8 mouse cellular contexts compared by ENCODE assay signal in the genomic region with DNA sequence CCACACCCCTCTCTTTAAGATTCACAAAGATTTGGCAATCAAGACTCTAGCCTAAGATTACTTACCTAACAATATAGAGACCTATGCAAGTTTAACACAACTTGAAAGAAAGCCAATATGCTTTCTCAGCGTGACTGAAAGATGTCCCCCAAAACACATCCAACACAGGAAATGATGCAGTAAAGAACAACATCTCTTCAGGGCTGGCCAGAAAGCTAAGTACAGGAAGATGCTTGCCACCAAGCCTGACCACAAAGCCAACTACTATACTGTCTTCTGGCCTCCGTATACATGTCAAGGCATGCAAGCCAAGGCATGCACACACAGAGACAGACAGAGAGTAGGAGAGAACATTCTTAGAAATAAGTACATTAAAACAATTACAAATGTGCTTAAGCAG. TPM values are rescaled to one million over a fixed set of nuclear protein-coding genes. Genes with fewer than 3 reads are reported as not detected.
DNase-seq lines count a peak whose midpoint lies in the region; ATAC-seq and TF ChIP-seq lines count a peak whose summit lies in the region.

No protein-coding gene starts in this region.

- peak overlapping the region; percentile 95 for H3K9ac ChIP-seq in heart, embryonic 14.5 days (ENCODE audit: low read length)
- peak overlapping the region; percentile 93 for H3K9ac ChIP-seq in CH12.LX (ENCODE audit: insufficient read depth, low read depth)
- H3K9ac ChIP-seq in midbrain, embryonic 11.5 days (ENCODE audit: low read length), result no peak overlapping the region

- dilution Hi-C loops in CH12.LX (cut with MboI; ENCODE audit: extremely low pct_ligation_motif_present, extremely low pct_unique_long_range_greater_than_20kb, low sequenced_read_pairs), result no loop called here

- peak overlapping the region in 1 of 2 experiments; percentile 51; a peak in 1 of 4 replicates for H3K27ac ChIP-seq in heart, embryonic 14.5 days (replicated peaks in 1 of 2; ENCODE audit: control insufficient read depth in 1 of 2, insufficient read depth in 1 of 2, low read depth in 2 of 2, low read length in 2 of 2)
- peak overlapping the region; percentile 32; the same call in 1 of the 2 replicates for H3K27ac ChIP-seq in CH12.LX (ENCODE audit: insufficient read depth, low read depth)
- H3K27ac ChIP-seq in midbrain, embryonic 11.5 days (ENCODE audit: low read depth, low read length), result no peak overlapping the region

- H3K79me2 ChIP-seq in CH12.LX (replicated peaks; ENCODE audit: control insufficient read depth, extremely low read depth, insufficient read depth, poor library complexity, severe bottlenecking), result peaks cover 63% of the 10 kb centered on the region

- TF ChIP-seq EP300 in CH12.LX (IDR thresholded peaks at IDR 0.05; ENCODE audit: low read length), result no peak

- H3K4me3 ChIP-seq in heart, embryonic 14.5 days (ENCODE audit: control insufficient read depth in 1 of 2, insufficient read depth in 1 of 2, low read depth in 1 of 2, low read length in 2 of 2), result peak overlapping the region; percentile 45 to 95; a peak in 3 of 4 replicates
- peak overlapping the region; percentile 89 to 96 (median 92) for H3K4me3 ChIP-seq in CH12.LX (replicated peaks in 1 of 3; ENCODE audit: low read depth in 2 of 3, low read length in 2 of 3, poor library complexity in 1 of 3)
- H3K4me3 ChIP-seq in midbrain, embryonic 11.5 days (ENCODE audit: low read depth, low read length), result no peak overlapping the region

- in situ Hi-C loops in CH12.LX (cut with MboI; ENCODE audit: low pct_ligation_motif_present, low pct_unique_long_range_greater_than_20kb, low sequenced_read_pairs), result no loop called here

- no peak for TF ChIP-seq RAD21 in CH12.LX (IDR thresholded peaks at IDR 0.05; ENCODE audit: low read depth, low read length)

- TF ChIP-seq CTCF in CH12.LX (conservative IDR thresholded peaks at IDR 0.05 in 1 of 2, IDR thresholded peaks at IDR 0.05 in 1 of 2; ENCODE audit: low read depth in 2 of 2, low read length in 2 of 2), result no peak

- intact Hi-C loops in gastrocnemius, postnatal 14 days (cut with DNase I; ENCODE audit: low total_unique reads), result no loop called here
- intact Hi-C loops in left cerebral cortex, postnatal 10 days (cut with DNase I), result no loop called here

- peaks cover 5 to 22% of the 10 kb centered on the region in 2 experiments for H3K4me1 ChIP-seq in heart, embryonic 14.5 days (ENCODE audit: control insufficient read depth in 2 of 2, insufficient read depth in 2 of 2, low read length in 2 of 2)
- peaks cover 9 to 44% of the 10 kb centered on the region in 2 experiments; a peak in 3 of 4 replicates for H3K4me1 ChIP-seq in CH12.LX (ENCODE audit: control insufficient read depth in 1 of 2, insufficient read depth in 2 of 2)
- H3K4me1 ChIP-seq in midbrain, embryonic 11.5 days (ENCODE audit: control insufficient read depth, insufficient read depth, low read length), result peaks cover 15% of the 10 kb centered on the region

- WGBS in heart, embryonic 14.5 days, result 54% methylated on average over 2 of the region's 2 CpGs
- 92% methylated on average over 2 of the region's 2 CpGs for WGBS in midbrain, embryonic 11.5 days

- H3K4me2 ChIP-seq in heart, embryonic 14.5 days (ENCODE audit: low read length), result peak overlapping the region; percentile 76
- peak overlapping the region; percentile 91 for H3K4me2 ChIP-seq in CH12.LX (ENCODE audit: insufficient read depth, low read depth, poor library complexity, severe bottlenecking)
- H3K4me2 ChIP-seq in midbrain, embryonic 11.5 days, result peak overlapping the region; percentile 88

- H3K36me3 ChIP-seq in heart, embryonic 14.5 days (ENCODE audit: control insufficient read depth, insufficient read depth, low read length), result no peaks in the 10 kb centered on the region
- H3K36me3 ChIP-seq in CH12.LX (replicated peaks in 1 of 2; ENCODE audit: control insufficient read depth in 1 of 2, insufficient read depth in 1 of 2, low read length in 1 of 2), result peaks cover 0 to 40% of the 10 kb centered on the region in 2 experiments
- no peaks in the 10 kb centered on the region for H3K36me3 ChIP-seq in midbrain, embryonic 11.5 days (ENCODE audit: control insufficient read depth, insufficient read depth, low read length)

- H3K27me3 ChIP-seq in heart, embryonic 14.5 days (ENCODE audit: control insufficient read depth, insufficient read depth, low read length), result no peaks in the 10 kb centered on the region
- H3K27me3 ChIP-seq in CH12.LX (replicated peaks), result peaks cover 2% of the 10 kb centered on the region
- no peaks in the 10 kb centered on the region; the same call in 1 of the 2 replicates for H3K27me3 ChIP-seq in midbrain, embryonic 11.5 days (ENCODE audit: control insufficient read depth, insufficient read depth, low read length)

- no peak for ATAC-seq in heart, embryonic 14.5 days (ENCODE audit: insufficient number of reproducible peaks, insufficient read depth, low FRiP score, low read depth)
- ATAC-seq in granulocyte monocyte progenitor cell, adult 5-6 weeks (replicated peaks; ENCODE audit: poor library complexity, severe bottlenecking), result peak; percentile 36
- ATAC-seq in midbrain, embryonic 11.5 days (ENCODE audit: low FRiP score), result no peak

- no peak for TF ChIP-seq POLR2A in CH12.LX (IDR thresholded peaks at IDR 0.05; ENCODE audit: low read depth, low read length)

- no peaks in the 10 kb centered on the region for H3K9me3 ChIP-seq in heart, embryonic 14.5 days (ENCODE audit: control insufficient read depth, low read length)
- H3K9me3 ChIP-seq in CH12.LX (replicated peaks; ENCODE audit: low read length), result no peaks in the 10 kb centered on the region
- no peaks in the 10 kb centered on the region for H3K9me3 ChIP-seq in midbrain, embryonic 11.5 days (ENCODE audit: control insufficient read depth, low read length)

- no peak for DNase-seq in heart, adult 18-20 months
- DNase-seq in CH12.LX (ENCODE audit: extremely low read depth), result peak; percentile 6
- DNase-seq in midbrain, embryonic 11.5 days (ENCODE audit: low spot score, missing footprints), result no peak
- no peak for DNase-seq in gastrocnemius, postnatal 14 days
- no peak for DNase-seq in gastrocnemius, postnatal 4 days (ENCODE audit: low spot score in 2 of 2)
- no peak for DNase-seq in left cerebral cortex, postnatal 10 days (ENCODE audit: extremely low spot score in 1 of 2, low spot score in 2 of 2)

TF ChIP-seq in CH12.LX, 34 proteins besides CTCF, POLR2A, EP300 and RAD21:
- no peak for TF ChIP-seq ZC3H11A (IDR thresholded peaks at IDR 0.05; ENCODE audit: low read depth, low read length)
- TF ChIP-seq TCF12 (IDR thresholded peaks at IDR 0.05; ENCODE audit: low read depth, low read length), result no peak
- no peak for TF ChIP-seq GABPA (IDR thresholded peaks at IDR 0.05; ENCODE audit: insufficient replicate concordance, low read depth, low read length)
- no peak for TF ChIP-seq MAFK (IDR thresholded peaks at IDR 0.05; ENCODE audit: insufficient replicate concordance, low read length)
- TF ChIP-seq BHLHE40 (IDR thresholded peaks at IDR 0.05; ENCODE audit: low read depth, low read length), result no peak
- TF ChIP-seq E2F4 (IDR thresholded peaks at IDR 0.05; ENCODE audit: insufficient replicate concordance, low read depth, low read length), result no peak
- no peak for TF ChIP-seq MYC (IDR thresholded peaks at IDR 0.05; ENCODE audit: low read depth, low read length)
- TF ChIP-seq POLR2AphosphoS2 (IDR thresholded peaks at IDR 0.05; ENCODE audit: low read depth, low read length), result no peak
- TF ChIP-seq ZMIZ1 (IDR thresholded peaks at IDR 0.05; ENCODE audit: low read depth, low read length), result no peak

RNA-seq across cellular contexts. Expression of a gene that starts 2.0 kb away (rescaled TPM):
- 59.9 and 62.4 TPM in 2 replicates for polyA plus RNA-seq in heart, embryonic 14.5 days (2014; fragmentation: Nextera tagmentation; extraction: Ambion mirVana)
- 10 to 100 TPM; 59.2 to 66.5 TPM for total RNA-seq in heart, adult 18-20 months (2021)
- 29.4 and 29.5 TPM in 2 replicates for total RNA-seq in CH12.LX (2012; rRNA removed)
- 23.3 and 25.9 TPM in 2 replicates for total RNA-seq in CH12.LX (2014; rRNA removed)
- polyA plus RNA-seq in CH12.LX (2012; ENCODE audit: insufficient read length, low read depth), result 75.3 and 75.6 TPM in 2 replicates
- 95.3 and 128 TPM in 2 replicates for total RNA-seq in granulocyte monocyte progenitor cell, adult 5-6 weeks (2014; fragmentation: Nextera tagmentation)
- 46.4 and 71.0 TPM in 2 replicates for total RNA-seq in granulocyte monocyte progenitor cell, adult 5-6 weeks (2017)
- polyA plus RNA-seq in midbrain, embryonic 11.5 days (2014; fragmentation: Nextera tagmentation; extraction: Ambion mirVana), result 49.4 and 49.6 TPM in 2 replicates
- 10 to 100 TPM; 40.3 to 44.7 TPM for total RNA-seq in gastrocnemius, postnatal 14 days (2021)
- total RNA-seq in gastrocnemius, postnatal 4 days (2021), result 10 to 100 TPM; 68.6 to 71.5 TPM
- total RNA-seq in left cerebral cortex, postnatal 10 days (2021), result 10 to 100 TPM; 48.8 to 52.5 TPM

RNA-seq across cellular contexts. Expression of a gene that starts 35.2 kb away (rescaled TPM):
- polyA plus RNA-seq in heart, embryonic 14.5 days (2014; fragmentation: Nextera tagmentation; extraction: Ambion mirVana), result 25.3 TPM in 2 replicates
- total RNA-seq in heart, adult 18-20 months (2021), result 10 to 100 TPM; 56.2 to 63.4 TPM
- total RNA-seq in CH12.LX (2012; rRNA removed) (29.8 and 32.4 TPM in 2 replicates), CH12.LX (2014; rRNA removed) (23.9 and 25.9 TPM in 2 replicates)
- 24.9 and 27.0 TPM in 2 replicates for polyA plus RNA-seq in CH12.LX (2012; ENCODE audit: insufficient read length, low read depth)
- total RNA-seq in granulocyte monocyte progenitor cell, adult 5-6 weeks (2014; fragmentation: Nextera tagmentation), result 43.2 and 44.7 TPM in 2 replicates
- total RNA-seq in granulocyte monocyte progenitor cell, adult 5-6 weeks (2017), result 36.9 and 42.2 TPM in 2 replicates
- 51.4 and 53.2 TPM in 2 replicates for polyA plus RNA-seq in midbrain, embryonic 11.5 days (2014; fragmentation: Nextera tagmentation; extraction: Ambion mirVana)
- total RNA-seq in gastrocnemius, postnatal 14 days (2021), result 10 to 100 TPM; 39.5 to 44.5 TPM
- 10 to 100 TPM; 52.3 to 58.3 TPM for total RNA-seq in gastrocnemius, postnatal 4 days (2021)
- total RNA-seq in left cerebral cortex, postnatal 10 days (2021), result 100 to 1,000 TPM; 328 to 340 TPM

Comparison
In these comparisons a context has a peak if more than half of its experiments do, and no peak if none do; other contexts are left out.
1. RNA of a gene that starts 35.2 kb away (total RNA-seq): 328 to 340 TPM in left cerebral cortex, postnatal 10 days; 56.2 to 63.4 TPM in heart, adult 18-20 months, 52.3 to 58.3 TPM in gastrocnemius, postnatal 4 days, 36.9 to 44.7 TPM in granulocyte monocyte progenitor cell, adult 5-6 weeks, 39.5 to 44.5 TPM in gastrocnemius, postnatal 14 days and 23.9 to 32.4 TPM in CH12.LX; every median in the first group is over 4 times any median in the second.
2. Peak in every context shown above with its lines, with median percentiles within 50 percentile points of each other: H3K4me2 ChIP-seq.